Mouse (Mus musculus): ENCODE results near the gene Slc6a20b.
"Not testable (repeated sequence)": the region's sequence is repeated elsewhere in the genome, so short reads cannot be mapped to it uniquely, and the experiment has no call there.

Slc6a20b gene

DNA sequence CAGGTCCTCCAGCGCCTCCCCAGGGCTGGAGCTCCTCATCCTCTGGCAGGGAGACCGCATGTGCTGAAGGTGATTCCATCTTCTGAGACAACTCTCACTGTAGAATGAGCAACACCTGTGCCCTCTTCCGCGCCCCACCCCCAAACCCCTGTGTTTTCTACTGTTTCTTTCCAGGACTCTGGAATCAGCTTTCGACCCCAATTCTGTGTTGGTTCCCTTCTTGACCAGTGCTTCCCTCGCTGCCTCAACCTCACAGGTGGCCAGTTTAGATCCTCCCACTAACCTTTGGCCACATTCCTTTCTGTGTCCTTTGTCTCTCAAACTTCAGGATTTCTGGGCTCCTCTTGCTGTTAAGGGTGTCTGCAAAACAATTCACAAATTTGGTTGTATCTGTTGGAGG, at the start of gene Slc6a20b:
TSS of gene Slc6a20b (minus strand) at position 285 of the 400 bp plus-strand sequence.
- peak; percentile 75 to 79 for DNase-seq

GRCm38 (mm10) chr9:123679198-123679597, 46.8 kb upstream of the Slc6a20b start:
- no peak for DNase-seq

DNA sequence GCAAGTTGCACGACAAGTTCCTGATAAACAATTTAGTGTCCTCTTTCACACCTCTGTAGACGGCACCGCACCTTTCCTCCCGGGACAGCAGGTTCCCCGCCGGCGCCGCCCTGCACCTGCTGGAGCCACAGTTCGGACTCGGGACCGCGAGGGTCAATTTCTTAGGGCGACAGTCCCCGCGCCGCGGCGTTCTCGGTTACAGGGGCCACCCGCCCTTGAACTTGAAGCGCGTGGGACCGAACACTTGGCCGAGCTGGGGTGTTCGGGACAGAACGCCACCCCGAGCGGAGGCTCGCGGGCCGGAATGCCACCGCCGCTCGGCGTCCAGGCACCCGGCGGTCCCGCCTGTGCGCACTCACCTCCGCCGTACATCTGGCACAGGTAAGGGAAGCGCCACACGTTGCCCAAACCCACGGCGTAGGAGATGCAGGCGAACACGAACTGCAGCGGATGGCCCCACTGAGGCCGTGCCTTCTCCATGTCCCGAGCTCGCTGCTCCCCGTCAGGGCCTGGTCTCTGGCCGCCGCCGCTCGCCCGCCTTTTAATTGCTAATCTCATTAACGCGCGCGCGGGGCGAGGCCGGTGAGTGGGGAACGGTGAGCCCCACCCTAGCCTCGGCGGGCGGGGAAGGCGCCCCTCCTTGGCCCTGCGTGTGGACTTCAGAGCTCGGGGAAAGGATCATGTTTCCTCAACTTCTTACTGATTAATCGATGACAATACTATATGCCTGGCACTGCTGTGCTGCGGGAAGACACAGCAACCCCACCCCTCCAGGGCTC, 46.2 kb upstream of the Slc6a20b start, which contains the start of the genes Ccr9 and Slc6a20a:
TSS of gene Ccr9 (plus strand) at position 113 of the 779 bp plus-strand sequence.
TSS of gene Slc6a20a (minus strand) at position 559 of the 779 bp plus-strand sequence.
- peak; percentile 76 to 85 for DNase-seq

DNA sequence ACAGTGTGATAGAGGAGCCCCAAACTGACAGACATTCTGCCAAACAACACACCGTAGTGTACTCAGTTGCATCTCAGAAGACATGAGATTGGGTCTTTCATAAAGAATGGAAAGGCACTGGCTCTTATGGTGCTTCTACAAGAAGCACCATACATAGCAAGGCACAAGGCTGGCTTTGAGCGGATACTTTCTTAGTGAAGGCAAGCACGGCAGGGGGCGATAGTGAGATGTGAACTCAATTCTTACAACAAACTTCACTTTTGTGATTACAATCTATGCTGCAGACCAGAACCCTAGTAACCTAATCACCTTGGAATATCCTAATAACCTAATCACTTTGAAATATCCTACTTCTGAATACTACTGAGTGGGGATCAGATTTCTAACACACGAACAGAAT, 33.3 kb upstream of the Slc6a20b start:
- peak; percentile 52 to 82 for DNase-seq

- not testable (repeated sequence) for DNase-seq
Measured at GRCm38 (mm10) chr9:123659986-123660676, 27.8 kb upstream of the Slc6a20b start.

- no peak for DNase-seq
Measured at GRCm38 (mm10) chr9:123658981-123659380, 26.6 kb upstream of the Slc6a20b start.

DNA sequence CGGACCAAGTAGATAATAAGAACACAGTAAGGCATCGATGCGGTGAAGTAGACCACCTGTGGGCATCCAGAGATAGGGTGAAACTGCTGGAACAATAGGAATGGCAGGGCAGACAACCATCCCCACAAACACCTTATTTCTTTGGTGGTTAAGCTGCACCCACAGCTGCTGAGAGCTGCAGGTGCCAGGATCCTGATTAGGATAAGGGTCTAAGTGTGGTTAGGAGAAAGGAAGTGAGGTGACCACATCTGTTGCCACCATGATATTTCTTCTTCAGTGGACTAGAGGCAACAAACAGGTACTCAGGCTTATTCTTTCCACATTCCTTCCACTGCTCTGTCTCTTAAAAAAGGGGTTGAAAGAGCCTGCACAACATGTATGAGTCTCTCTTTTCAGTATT, 25.1 kb upstream of the Slc6a20b start:
- DNase-seq = no peak

- no peak for DNase-seq
Measured at GRCm38 (mm10) chr9:123651369-123651768, 19.0 kb upstream of the Slc6a20b start.

DNA sequence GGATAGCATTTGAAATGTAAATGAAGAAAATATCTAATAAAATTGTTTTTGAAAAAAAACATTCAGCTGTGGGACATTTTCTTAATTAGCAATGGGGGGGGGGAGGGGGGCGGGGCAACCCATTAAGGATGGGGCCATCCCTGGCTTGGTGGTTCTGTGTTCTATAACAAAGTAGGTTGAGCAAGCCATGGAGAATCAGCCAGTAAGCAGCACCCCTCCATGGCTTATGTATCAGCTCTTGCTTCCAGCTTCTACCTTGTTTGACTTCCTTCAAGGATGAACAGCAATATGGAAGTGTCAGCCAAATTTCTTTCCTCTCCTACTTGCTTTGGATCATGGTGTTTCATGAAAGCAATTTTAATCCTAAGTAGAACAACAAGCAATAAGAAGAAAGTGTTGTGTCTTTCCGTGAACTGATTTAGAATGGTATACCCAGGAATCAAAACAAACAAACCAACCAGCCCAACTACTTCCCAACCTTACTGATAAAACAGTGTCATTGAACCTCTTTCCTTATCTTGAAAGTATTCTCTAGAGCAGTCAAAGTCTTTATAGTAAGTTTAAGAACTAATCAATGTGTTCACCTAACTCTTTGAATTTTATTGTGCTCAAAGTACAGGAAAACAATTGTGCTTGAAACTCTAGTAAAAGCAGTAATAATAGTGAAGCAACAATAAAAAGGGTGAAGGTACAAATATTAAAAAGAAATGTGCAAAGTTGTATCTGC, 17.6 kb upstream of the Slc6a20b start:
- DNase-seq = no peak

GRCm38 (mm10) chr9:123640106-123640505, 7.7 kb upstream of the Slc6a20b start:
- peak; percentile 57 to 59 for DNase-seq

GRCm38 (mm10) chr9:123638668-123639089, 6.3 kb upstream of the Slc6a20b start:
- peak; percentile 65 to 85 for DNase-seq

- DNase-seq = peak; percentile 39 to 50
Measured at GRCm38 (mm10) chr9:123638231-123638630, 5.9 kb upstream of the Slc6a20b start.

GRCm38 (mm10) chr9:123636771-123637170, 4.4 kb upstream of the Slc6a20b start:
- no peak for DNase-seq

GRCm38 (mm10) chr9:123632993-123633392, 628 bp upstream of the Slc6a20b start:
- peak in 1 of 2 experiments; percentile 63 for DNase-seq

DNA sequence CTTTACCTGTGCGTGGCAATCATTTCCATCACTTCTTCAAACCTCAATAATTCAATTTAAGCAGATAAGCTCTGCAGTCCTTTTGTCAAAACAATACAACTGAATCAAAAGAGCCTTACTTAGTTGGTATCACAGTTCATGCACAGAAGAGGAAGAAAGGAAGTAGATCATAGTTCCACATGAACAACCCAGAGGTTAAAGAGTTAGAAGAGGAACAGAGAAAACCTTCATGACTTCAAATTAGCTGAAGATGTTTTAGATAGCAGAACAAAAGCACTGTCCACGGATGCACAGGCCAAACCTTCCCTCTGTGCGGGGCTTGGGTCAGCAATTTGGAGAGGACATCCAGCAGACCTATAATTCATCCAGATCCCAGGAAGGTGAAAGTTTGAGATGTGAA, 699 bp downstream of the Slc6a20b start:
- no peak for DNase-seq

DNA sequence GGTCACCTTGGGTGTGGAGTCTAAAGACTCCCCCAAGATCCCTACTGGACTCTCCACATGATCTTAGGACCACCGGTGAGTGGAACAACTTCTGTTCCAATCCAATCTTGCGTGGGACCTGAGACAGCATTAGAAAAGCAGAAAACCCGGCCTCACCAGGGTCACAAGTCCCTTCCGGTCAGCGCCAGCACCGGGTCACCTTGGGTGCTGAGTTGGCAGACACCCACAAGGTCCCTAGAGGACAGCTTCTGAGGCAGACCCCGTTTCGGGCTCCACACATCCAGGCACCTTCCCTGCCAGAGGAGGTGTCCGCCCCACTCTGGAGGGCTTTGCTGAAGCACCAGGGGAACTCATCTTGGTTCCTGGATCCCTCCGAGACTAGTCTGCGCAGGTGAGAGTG, 6.5 kb downstream of the Slc6a20b start:
- DNase-seq = peak; percentile 65 to 68

DNA sequence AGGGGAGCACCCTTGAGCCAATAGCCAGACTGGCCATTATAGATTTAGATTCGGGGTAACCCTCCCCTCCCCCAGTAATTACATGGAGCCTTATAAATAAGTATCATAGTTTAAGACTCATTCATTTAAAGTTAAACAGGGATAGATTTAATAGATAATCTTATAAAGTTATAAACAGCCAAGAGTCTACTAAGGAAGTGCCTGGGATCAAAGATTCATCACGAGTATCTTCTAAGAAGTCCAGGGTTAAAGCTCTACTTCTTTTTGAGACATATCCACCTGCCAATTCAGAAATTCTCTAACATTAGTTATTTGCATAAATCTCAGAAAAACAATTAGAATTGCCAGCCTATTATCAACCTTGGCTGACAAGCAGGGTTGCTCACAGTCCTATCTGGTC, 7.6 kb downstream of the Slc6a20b start:
- DNase-seq = no peak

- DNase-seq = no peak
Measured at GRCm38 (mm10) chr9:123620311-123621098, 11.9 kb downstream of the Slc6a20b start.

DNA sequence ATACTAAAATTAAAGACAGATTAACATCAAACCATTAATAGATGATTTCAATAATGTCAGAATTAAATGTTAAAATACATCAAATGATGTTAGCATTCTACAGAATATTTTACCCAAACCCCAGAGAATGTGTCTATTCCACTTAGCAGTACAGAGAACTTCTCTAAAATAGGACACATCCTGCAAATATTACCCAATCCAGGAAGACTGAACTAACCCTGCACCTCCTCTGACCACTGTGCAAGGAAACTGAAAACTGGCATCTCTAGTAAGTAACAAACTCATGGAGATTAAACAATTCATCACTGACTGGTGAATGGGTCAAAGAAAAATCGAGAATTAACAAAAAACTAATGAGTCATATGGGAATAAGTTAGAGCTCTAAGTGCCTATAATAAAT, 30.8 kb downstream of the Slc6a20b start:
- no peak for DNase-seq

DNA sequence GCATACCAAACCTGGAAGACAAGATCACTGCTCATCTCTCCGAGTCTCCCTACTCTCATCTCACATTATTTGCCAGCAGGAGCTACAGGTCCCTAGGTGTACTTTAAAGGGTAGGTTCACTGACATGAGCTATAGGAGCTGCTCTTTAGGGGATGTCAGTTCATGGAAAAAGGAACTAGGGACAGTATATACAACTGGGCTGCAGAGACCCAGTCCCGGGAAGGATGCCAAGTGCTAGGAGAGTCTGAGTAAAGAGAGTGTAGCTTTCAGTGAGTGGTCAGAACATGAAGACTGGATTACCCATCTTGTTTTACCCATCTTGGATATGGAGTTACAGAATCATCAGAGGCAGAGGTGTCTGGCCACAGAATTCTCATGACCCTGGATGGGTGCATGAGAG, 35.0 kb downstream of the Slc6a20b start:
- DNase-seq = no peak

DNA sequence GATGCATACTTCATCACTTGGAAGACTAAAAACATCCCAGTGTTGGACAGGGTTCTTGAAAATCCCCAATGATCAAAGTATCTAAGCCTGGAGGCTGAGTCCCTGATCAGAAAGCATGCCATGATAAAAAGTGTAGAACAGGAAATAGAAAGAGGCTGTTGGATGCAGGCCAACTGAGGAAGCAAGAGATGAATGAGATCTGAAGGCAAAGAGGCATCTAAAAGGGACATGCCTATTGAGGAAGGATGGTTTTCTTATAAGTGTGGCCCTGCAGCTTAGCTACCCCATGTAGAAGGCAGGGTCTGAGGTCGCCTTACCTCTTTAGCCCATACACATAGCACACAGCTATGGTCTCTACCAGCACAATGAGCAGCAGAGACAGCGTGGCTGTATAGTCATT, 35.5 kb downstream of the Slc6a20b start:
- DNase-seq = no peak

GRCm38 (mm10) chr9:123595194-123595593, 37.2 kb downstream of the Slc6a20b start:
- DNase-seq = no peak
